ENCODE assay signal across 13 mouse cellular contexts in the genomic region with DNA sequence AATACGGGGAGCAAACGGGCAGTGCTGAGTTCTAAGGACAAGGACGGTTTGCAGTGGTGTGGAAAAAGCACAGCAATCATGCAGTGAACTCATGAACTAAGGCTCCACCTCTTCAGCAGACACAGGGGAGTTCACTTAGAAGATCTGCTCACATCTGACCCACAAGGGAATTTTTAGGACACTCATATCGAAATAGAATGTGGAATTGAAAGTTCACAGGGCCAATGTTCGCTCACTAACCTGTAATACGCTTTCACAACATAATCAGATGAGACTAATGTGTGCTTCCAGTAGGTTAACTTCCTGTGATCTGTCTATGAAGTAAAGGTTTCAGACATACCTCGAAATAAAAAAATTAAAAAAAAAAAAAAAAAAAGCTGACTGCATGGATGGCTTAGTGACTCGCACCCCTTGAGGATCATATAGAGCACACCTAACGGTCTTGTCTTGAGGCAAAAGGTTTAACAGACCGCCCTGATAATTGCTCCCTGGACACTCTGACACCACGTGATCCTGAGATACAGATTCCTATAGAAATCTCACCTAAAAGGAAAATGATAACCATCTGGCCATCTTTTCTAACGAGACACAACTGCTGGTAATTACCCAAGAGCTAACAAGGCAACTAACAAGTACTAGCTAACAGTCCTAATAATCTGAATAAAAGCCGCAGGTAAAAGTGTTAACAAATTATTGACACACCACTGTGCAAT.
"Had no signal": no experiment of that assay in that cellular context is flagged by ENCODE, and none has a peak within 500 bp of the region (broad histone marks: within the 10 kb centered on the region; RNA-seq: fewer than 3 reads in every experiment).

No protein-coding gene starts in this region.

- H3K27me3 ChIP-seq: liver, embryonic 12.5 days; lung, embryonic 15.5 days; midbrain, embryonic 13.5 days; neural tube, embryonic 12.5 days had no signal

- H3K9me3 ChIP-seq: limb, embryonic 10.5 days; liver, embryonic 12.5 days; lung, embryonic 15.5 days; midbrain, embryonic 13.5 days; neural tube, embryonic 12.5 days had no signal

- ATAC-seq: liver, embryonic 12.5 days; midbrain, embryonic 13.5 days had no signal

- H3K9ac ChIP-seq: liver, embryonic 12.5 days; lung, embryonic 15.5 days; midbrain, embryonic 13.5 days; neural tube, embryonic 12.5 days had no signal

- H3K4me3 ChIP-seq: layer of hippocampus, adult 2 months; limb, embryonic 10.5 days; liver, embryonic 12.5 days; lung, embryonic 15.5 days; midbrain, embryonic 13.5 days; neural tube, embryonic 12.5 days had no signal

- DNase-seq: kidney, adult 11 months; kidney, postnatal 10 days; kidney, postnatal 4 days; lung, postnatal 14 days; retina, postnatal 1 day; right cerebral cortex, postnatal 14 days; thymus, postnatal 36 days had no signal

- H3K27ac ChIP-seq: limb, embryonic 10.5 days; liver, embryonic 12.5 days; midbrain, embryonic 13.5 days; neural tube, embryonic 12.5 days had no signal

- H3K36me3 ChIP-seq: limb, embryonic 10.5 days; liver, embryonic 12.5 days; lung, embryonic 15.5 days; midbrain, embryonic 13.5 days; neural tube, embryonic 12.5 days had no signal

- H3K4me2 ChIP-seq: liver, embryonic 12.5 days; lung, embryonic 15.5 days; midbrain, embryonic 13.5 days; neural tube, embryonic 12.5 days had no signal
